Comparison of ENCODE assay signal across 8 mouse cellular contexts in the genomic region with DNA sequence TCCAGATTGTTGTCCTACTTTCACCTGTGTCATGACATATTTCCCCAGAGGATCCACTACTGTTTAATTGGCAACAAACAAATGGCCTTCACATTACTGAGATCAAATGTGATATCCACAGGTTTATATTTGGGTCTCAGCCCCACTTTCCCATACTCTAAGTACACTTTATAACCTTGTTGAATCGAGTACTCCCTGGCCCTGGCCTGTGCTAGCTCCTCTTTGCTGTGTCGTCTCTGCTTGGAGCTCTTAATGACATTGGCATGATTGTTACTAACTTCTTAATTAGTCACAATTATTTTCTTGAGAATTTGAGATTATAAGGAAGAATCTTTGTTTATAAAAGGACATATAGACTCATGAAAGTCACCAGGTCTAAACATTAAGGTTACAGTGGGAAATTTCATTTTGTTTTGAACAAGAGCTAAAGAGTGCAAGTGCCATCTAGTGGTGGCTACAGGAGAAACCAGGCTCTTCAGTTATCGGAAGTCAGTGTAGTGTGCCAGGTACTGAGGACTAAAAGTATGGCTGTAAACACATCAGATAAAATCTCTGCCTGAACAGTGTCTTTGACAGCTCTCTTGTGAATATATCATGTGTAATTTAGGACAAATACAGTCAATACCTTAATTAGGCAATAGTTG. TPM values are rescaled to one million over a fixed set of nuclear protein-coding genes. Genes with fewer than 3 reads are reported as not detected.
A peak's percentile ranks its signal among the peaks of the same experiment; 100 is the strongest.
DNase-seq lines count a peak whose midpoint lies in the region.

No protein-coding gene starts in this region.

- H3K27me3 ChIP-seq in splenic B cell, adult 2 months (ENCODE audit: control insufficient read depth, insufficient read depth, low read length, poor library complexity, severe bottlenecking) = no peaks in the 10 kb centered on the region

- peak; percentile 27 for DNase-seq in layer of hippocampus, adult 11-12 months (ENCODE audit: low spot score)
- no peak for DNase-seq in layer of hippocampus, postnatal 36 days
- DNase-seq in R1 (ENCODE audit: low read depth, low spot score) = peak; percentile 40
- DNase-seq in fat pad, adult 2 months (ENCODE audit: extremely low read depth, low read depth, low spot score) = peak; percentile 1
- peak; percentile 2 for DNase-seq in left cerebral cortex, postnatal 4 days
- peak; percentile 47 for DNase-seq in splenic B cell, adult 2 months (ENCODE audit: low read depth, low spot score)
- no peak for DNase-seq in urinary bladder, postnatal 36 days (ENCODE audit: low spot score in 2 of 2)
- no peak for DNase-seq in urinary bladder, postnatal 4 days (ENCODE audit: low spot score in 2 of 2)

- H3K36me3 ChIP-seq in splenic B cell, adult 2 months (ENCODE audit: control insufficient read depth, insufficient read depth, low read length, poor library complexity, severe bottlenecking) = no peaks in the 10 kb centered on the region

- intact Hi-C loops in left cerebral cortex, postnatal 4 days (cut with DNase I) = loop anchor here (5.0 to 10.0 kb wide), 2 partner anchors 126 to 573 kb away; no protein-coding TSS in a partner anchor

RNA-seq across cellular contexts. Expression of gene Ovch2, which starts 12.9 kb away (rescaled TPM):
- not detected for total RNA-seq in layer of hippocampus, postnatal 36 days (2021)
- not detected for total RNA-seq in left cerebral cortex, postnatal 4 days (2021)

RNA-seq across cellular contexts. Expression of gene Olfr467, which starts 24.0 kb away (rescaled TPM):
- total RNA-seq in layer of hippocampus, postnatal 36 days (2021) = not detected
- not detected for total RNA-seq in left cerebral cortex, postnatal 4 days (2021)

RNA-seq across cellular contexts. Expression of gene Cyb5r2, which starts 30.3 kb away (rescaled TPM):
- not detected for total RNA-seq in layer of hippocampus, postnatal 36 days (2021)
- total RNA-seq in left cerebral cortex, postnatal 4 days (2021) = not detected

RNA-seq across cellular contexts. Expression of gene Olfr469, which starts 37.2 kb away (rescaled TPM):
- not detected for total RNA-seq in layer of hippocampus, postnatal 36 days (2021)
- total RNA-seq in left cerebral cortex, postnatal 4 days (2021) = not detected

RNA-seq across cellular contexts. Expression of gene Olfr470, which starts 59.2 kb away (rescaled TPM):
- total RNA-seq in layer of hippocampus, postnatal 36 days (2021) = not detected
- not detected for total RNA-seq in left cerebral cortex, postnatal 4 days (2021)

Comparison
In these comparisons a context has a peak if more than half of its experiments do, and no peak if none do; other contexts are left out.
1. DNase-seq: peak in layer of hippocampus, adult 11-12 months (single experiment), R1 (single experiment), fat pad, adult 2 months (single experiment), left cerebral cortex, postnatal 4 days (single experiment) and splenic B cell, adult 2 months (single experiment); none in layer of hippocampus, postnatal 36 days (0 of 2), urinary bladder, postnatal 36 days (0 of 2) and urinary bladder, postnatal 4 days (0 of 2).